Mouse (Mus musculus) intestine, embryonic 15.5 days (tissue): ENCODE data around the gene Carns1. TPM values are rescaled to one million over a fixed set of nuclear protein-coding genes. Genes with fewer than 3 reads are reported as not detected.

Experiments used
- ATAC-seq: fragments of 200-750 bp; cut with Nextera tagmentation; 2 replicates; pipeline ENCODE4 v1.8.0; 2017; ENCODE audit warnings: moderate TSS enrichment, moderate library complexity
- H3K27ac ChIP-seq: fragments of 300-500 bp; sonication (generic); 2 replicates; pipeline ENCODE4 v1.5.1; 2015; ENCODE audit warnings: mild to moderate bottlenecking, inconsistent platforms
- H3K27me3 ChIP-seq: fragments of 300-500 bp; sonication (generic); replicated peaks from 2 replicates; pipeline ENCODE4 v1.6.1; 2015; ENCODE audit warnings: inconsistent platforms
- H3K36me3 ChIP-seq: fragments of 300-500 bp; sonication (generic); 2 replicates; pipeline ENCODE4 v1.6.1; 2015; ENCODE audit warnings: inconsistent platforms
- H3K4me1 ChIP-seq: fragments of 300-500 bp; sonication (generic); replicated peaks from 2 replicates; pipeline ENCODE4 v1.6.1; 2015; ENCODE audit warnings: inconsistent platforms
- H3K4me2 ChIP-seq: fragments of 300-500 bp; sonication (generic); replicated peaks from 2 replicates; pipeline ENCODE4 v1.6.1; 2015; ENCODE audit warnings: mild to moderate bottlenecking, inconsistent platforms
- H3K4me3 ChIP-seq: fragments of 300-500 bp; sonication (generic); replicated peaks from 2 replicates; pipeline ENCODE4 v1.5.1; 2015; ENCODE audit warnings: inconsistent platforms
- H3K9ac ChIP-seq: fragments of 300-500 bp; sonication (generic); 2 replicates; pipeline ENCODE4 v1.6.1; 2015; ENCODE audit warnings: inconsistent platforms
- H3K9me3 ChIP-seq: fragments of 300-500 bp; sonication (generic); 2 replicates; pipeline ENCODE4 v1.6.1; 2016; ENCODE audit warnings: inconsistent platforms
- WGBS: fragments of 180-500 bp; shearing (Covaris S2); methylation state at CpG from one replicate; pipeline ENCODE4 v1.1.7; 2015; 5-methylcytosine and 5-hydroxymethylcytosine counted together
- polyA plus RNA-seq: library from polyadenylated mRNA; unstranded; fragments of >200 nt; fragmentation: Nextera tagmentation; extraction: Ambion mirVana; gene quantifications from 2 replicates; pipeline ENCODE4 v1.2.1, GENCODE M21; 2015

Gene Carns1
- polyA plus RNA-seq, 1 experiment from 2014 or later = 1.7 TPM

DNA sequence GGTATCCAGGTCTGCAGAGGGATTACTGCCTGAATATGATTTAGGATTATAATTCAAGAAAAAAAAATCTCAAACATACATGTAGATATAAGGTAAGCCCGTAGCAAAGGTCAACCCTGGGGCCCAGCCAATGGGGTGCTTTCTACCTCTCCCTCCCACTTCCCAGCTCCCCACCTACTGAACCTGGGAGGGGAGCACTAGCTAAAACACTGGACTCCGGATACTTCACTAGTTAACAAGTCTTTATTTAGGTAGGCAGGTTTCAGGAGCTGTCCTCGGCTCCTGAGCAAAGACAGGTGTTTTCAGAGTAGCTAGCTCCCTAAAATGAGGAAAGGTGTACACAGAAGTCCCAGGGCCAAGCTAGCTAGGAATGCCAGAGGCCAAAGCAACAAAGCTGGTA is 11.2 kb downstream of the Carns1 start:
- Histone ChIP-seq H3K27me3 (no peaks in the 10 kb centered on the region), H3K4me1 (peaks cover 10% of the 10 kb centered on the region), H3K4me2 (peak overlapping the region; percentile 87; the same call in 1 of the 2 replicates), H3K4me3 (no peak overlapping the region), H3K9me3 (no peaks in the 10 kb centered on the region), H3K9ac (no peak overlapping the region), H3K36me3 (peaks cover 4% of the 10 kb centered on the region), H3K27ac (no peak overlapping the region)
- ATAC-seq = no peak
- WGBS = 75% methylated on average over 3 of the region's 3 CpGs

DNA sequence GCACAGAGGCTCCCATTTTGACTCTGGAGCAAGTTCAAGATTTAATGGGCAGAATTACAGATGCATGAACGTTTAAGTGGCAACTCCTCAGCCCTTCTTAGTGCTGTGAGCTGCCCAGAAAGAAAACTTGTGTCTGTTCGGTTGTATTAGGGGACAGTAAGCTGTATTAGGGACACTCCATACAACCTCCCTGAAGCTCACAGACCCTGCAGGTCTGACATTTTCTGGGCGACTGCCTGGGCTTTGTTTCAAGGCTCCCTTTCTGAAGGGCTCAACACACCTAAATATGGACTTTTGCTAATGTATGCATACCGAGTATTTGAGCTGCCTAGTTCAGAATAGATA is 11.8 kb downstream of the Carns1 start:
- Histone ChIP-seq H3K4me2 (peak overlapping the region; percentile 87), H3K27me3 (no peaks in the 10 kb centered on the region), H3K4me3 (peak overlapping the region; percentile 77), H3K36me3 (peaks cover 10% of the 10 kb centered on the region), H3K9me3 (no peaks in the 10 kb centered on the region), H3K9ac (peak overlapping the region; percentile 37), H3K4me1 (peaks cover 10% of the 10 kb centered on the region), H3K27ac (peak overlapping the region; percentile 64; the same call in 1 of the 2 replicates)
- WGBS = 34% methylated on average over 4 of the region's 4 CpGs
- ATAC-seq = peak; percentile 34

DNA sequence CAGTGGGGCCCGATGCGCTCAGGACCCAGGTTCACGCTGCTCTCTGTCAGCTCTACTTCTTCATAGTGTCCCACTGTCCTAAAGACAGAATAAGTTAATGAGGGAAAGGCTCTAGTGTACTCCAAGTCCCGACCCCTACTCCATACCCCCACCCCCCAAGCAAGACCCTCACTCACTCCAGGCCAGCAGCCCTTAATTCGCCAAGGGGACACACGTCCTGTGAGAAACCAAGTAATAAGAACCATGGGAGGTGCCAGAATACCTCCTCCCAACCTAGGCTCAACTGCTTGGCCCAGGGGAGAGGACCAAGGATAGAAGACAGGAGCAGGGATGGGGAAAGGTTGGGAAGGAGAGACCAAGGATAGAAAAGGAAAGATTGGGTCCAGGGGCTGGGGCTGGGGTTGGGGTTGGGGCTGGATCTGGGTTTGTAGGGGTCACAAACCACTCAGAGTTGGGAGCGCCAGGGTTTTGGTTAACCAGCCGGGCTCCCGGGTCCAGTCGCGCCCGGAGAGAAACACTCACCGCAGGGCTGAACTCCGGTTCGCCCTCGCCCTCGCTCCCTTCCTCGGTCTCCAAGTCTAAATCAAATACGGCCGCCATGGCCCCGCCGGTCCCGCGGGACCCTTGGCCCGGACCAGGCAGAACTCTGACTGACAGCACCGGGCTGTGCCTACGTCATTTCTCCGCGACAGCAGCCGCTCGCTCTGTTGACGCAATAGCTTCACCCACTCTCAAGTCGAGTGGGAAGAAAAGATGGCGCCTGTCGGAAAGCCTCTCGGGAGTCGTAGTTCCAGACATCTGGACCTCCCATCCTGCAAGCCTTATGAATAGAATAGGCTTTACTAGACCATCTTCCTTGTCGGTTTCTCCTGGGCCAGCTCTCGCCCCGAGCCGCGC is 12.4 kb downstream of the Carns1 start, which contains the start of gene Rps6kb2:
Gene Rps6kb2, minus strand, starts transcription at position 709 of the 897 bp plus-strand sequence.
- 6% methylated on average over 42 of the region's 42 CpGs for WGBS
- ATAC-seq = peak; percentile 90

DNA sequence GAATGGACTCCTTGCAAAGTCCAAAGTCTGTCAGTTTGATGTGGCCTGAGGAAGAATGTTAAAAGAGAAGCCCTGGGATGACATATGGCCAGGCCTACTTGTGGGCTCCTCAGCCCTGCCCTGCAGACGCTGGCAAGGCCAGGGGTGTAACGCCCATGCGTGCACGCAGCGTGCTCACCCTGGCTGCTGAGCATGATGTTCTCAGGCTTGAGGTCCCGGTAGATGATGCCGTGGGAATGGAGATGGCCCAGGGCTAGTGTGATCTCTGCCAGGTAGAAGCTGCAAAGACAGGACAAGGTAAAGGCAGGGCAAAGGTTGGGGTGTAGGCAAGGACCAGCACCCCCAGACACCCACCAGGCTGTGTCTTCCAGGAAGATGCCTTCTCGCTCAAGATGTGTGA is 16.2 kb downstream of the Carns1 start:
- no peak overlapping the region for H3K9ac ChIP-seq
- no peaks in the 10 kb centered on the region for H3K9me3 ChIP-seq
- peaks cover 16% of the 10 kb centered on the region for H3K36me3 ChIP-seq
- no peak for ATAC-seq
- H3K4me3 ChIP-seq = no peak overlapping the region
- WGBS = 92% methylated on average over 8 of the region's 8 CpGs
- no peaks in the 10 kb centered on the region for H3K27me3 ChIP-seq
- no peak overlapping the region for H3K27ac ChIP-seq
- H3K4me2 ChIP-seq = no peak overlapping the region
- H3K4me1 ChIP-seq = peaks cover 10% of the 10 kb centered on the region

More for the DNA sequence above, 12.4 kb downstream of the Carns1 start, which contains the start of gene Rps6kb2:
- H3K27me3 ChIP-seq = no peaks in the 10 kb centered on the region
- peak within 1 kb of the TSS; percentile 87 for H3K4me2 ChIP-seq
- H3K4me1 ChIP-seq = peaks cover 10% of the 10 kb centered on the region
- peak within 1 kb of the TSS; percentile 77 for H3K4me3 ChIP-seq
- H3K9ac ChIP-seq = peak within 1 kb of the TSS; percentile 72
- no peaks in the 10 kb centered on the region for H3K9me3 ChIP-seq
- H3K36me3 ChIP-seq = peaks cover 10% of the 10 kb centered on the region
- H3K27ac ChIP-seq = peak within 1 kb of the TSS; percentile 64; the same call in 1 of the 2 replicates

DNA sequence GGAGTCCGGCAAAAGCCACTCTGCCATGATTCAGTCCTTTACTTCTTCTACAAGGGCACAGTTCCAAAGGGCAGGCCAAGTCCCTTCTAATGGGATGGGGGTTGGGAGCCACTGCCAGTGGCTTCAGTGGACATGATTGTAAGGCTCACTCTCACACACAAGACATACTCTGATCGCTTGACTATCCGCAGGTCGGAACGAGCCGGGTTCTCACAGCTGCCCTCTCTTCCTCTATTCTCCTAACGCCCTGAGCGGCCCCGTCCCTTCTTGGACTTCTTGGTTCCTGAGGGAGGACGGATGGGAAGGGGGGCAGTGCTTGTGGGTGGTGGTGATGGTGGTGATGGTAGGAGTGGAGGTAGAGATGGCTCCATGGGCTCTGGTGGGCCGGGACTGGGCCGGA is 18.5 kb downstream of the Carns1 start:
- Histone ChIP-seq H3K36me3 (peaks cover 18% of the 10 kb centered on the region), H3K9ac (no peak overlapping the region), H3K27ac (no peak overlapping the region), H3K9me3 (no peaks in the 10 kb centered on the region), H3K4me2 (no peak overlapping the region), H3K4me3 (no peak overlapping the region), H3K4me1 (no peaks in the 10 kb centered on the region), H3K27me3 (no peaks in the 10 kb centered on the region)
- no peak for ATAC-seq
- WGBS = 90% methylated on average over 12 of the region's 12 CpGs

DNA sequence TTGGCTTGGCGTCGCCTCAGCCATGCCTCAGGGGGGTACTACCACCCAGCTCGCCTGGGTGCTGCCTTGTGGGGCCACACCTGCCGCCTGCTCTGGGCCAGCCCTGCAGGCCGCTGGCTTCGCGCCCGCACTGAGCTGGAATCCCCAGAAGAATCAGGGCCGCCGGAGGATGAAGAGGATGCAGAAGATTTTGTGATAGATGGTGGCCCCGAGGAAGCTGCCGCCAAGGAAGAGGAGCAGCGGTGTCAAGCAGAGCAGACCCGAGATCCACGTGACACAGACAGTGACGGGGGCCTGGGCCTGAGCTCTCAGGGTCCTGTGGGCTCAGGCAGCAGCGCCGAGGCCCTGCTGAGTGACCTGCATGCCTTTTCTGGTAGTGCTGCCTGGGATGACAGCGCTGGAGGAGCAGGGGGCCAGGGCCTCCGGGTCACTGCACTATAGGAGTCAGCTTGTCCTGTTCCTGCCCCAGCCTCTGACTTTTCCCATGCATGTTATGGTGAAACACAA is 19.2 kb downstream of the Carns1 start:
- peaks cover 19% of the 10 kb centered on the region for H3K36me3 ChIP-seq
- no peaks in the 10 kb centered on the region for H3K27me3 ChIP-seq
- no peak overlapping the region for H3K9ac ChIP-seq
- WGBS = 76% methylated on average over 20 of the region's 20 CpGs
- no peaks in the 10 kb centered on the region for H3K9me3 ChIP-seq
- H3K27ac ChIP-seq = no peak overlapping the region
- ATAC-seq = no peak
- no peak overlapping the region for H3K4me3 ChIP-seq
- no peaks in the 10 kb centered on the region for H3K4me1 ChIP-seq
- no peak overlapping the region for H3K4me2 ChIP-seq

DNA sequence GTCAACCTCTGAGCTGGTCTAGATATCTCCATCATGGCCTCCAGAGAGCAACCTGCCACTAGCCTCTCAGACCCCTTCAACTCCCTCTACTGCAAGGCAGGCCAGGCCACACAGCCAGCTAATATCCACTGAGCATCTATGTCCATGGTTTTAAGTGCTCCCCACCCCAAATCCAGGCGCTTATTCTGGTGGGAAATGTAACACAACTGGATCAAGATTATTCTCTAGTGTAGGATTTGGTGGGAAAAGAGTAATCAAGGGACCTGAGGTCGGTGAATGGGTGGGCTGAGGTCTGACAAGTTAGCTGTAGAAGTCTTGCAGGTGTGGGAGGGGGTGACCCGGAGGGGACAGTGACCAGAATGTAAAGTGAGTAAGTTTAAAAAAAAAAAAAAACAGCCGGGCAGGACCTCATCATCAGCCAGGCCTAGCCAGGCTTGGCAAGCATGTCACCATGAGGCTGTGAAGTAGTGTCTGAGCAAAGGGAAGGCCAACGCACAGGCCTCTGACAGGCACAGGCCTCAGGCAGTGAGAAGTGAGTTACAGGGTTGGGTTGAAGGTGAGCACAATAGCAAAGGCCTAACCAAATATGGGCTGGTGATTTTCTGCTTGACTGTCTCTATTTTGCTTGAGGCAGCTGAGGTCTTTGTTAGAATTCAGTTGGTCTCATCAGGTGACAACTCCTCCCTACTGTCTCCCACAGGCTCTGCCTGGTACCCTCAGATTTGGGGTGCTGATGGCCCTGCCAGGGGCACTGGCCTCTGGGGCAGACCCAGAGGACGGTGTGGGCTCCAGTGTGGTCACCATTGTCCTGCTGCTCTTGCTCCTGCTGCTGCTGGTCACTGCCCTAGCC is 19.8 kb downstream of the Carns1 start:
- H3K27ac ChIP-seq = no peak overlapping the region
- 81% methylated on average over 6 of the region's 6 CpGs for WGBS
- H3K4me1 ChIP-seq = no peaks in the 10 kb centered on the region; the same call in 1 of the 2 replicates
- no peak overlapping the region for H3K4me2 ChIP-seq
- no peaks in the 10 kb centered on the region for H3K27me3 ChIP-seq
- no peak overlapping the region for H3K4me3 ChIP-seq
- H3K9ac ChIP-seq = no peak overlapping the region
- no peak for ATAC-seq
- H3K9me3 ChIP-seq = no peaks in the 10 kb centered on the region
- peaks cover 25% of the 10 kb centered on the region for H3K36me3 ChIP-seq

DNA sequence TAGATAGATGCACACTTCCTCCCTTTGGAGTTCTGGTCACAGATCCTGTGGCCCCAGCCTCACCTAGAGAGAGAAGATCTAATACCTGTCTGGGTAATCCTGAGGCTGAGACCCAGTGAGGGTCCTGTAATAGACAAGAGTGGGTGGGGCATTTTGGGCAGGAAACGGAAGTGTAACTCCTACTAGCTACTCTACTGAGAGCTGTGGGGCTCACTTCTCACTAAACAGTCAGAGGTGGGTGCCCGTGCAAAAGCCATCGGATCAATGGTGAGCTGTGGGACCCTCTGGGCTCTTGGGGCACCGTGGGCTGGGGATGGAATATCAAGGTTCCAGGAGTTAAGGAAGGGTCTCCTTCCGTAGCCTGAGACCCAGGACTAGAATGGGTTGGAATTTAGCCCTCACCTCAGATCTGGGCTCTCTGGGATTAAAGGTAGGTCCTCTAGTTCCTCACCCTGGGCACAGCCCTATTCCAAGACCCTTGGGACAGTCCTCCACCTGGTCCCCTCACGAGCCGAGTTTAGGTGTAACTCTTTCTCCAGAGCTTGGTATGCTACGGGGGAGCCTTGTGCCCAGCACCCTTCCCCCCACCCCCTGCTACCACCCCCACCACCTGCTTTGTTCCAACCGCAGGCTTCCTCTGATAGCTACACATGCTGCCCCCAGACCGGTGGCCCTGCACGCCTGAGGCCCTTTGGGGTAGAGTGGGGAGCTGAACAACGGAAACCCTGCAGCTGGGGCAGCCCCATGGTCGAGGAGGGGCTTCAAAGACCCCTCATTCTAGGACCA is 20.6 kb downstream of the Carns1 start:
- H3K36me3 ChIP-seq = peaks cover 25% of the 10 kb centered on the region
- no peak overlapping the region for H3K4me2 ChIP-seq
- WGBS = 73% methylated on average over 13 of the region's 13 CpGs
- no peak overlapping the region for H3K27ac ChIP-seq
- no peak overlapping the region for H3K4me3 ChIP-seq
- H3K9ac ChIP-seq = no peak overlapping the region
- H3K9me3 ChIP-seq = no peaks in the 10 kb centered on the region
- H3K27me3 ChIP-seq = no peaks in the 10 kb centered on the region
- peaks cover 5% of the 10 kb centered on the region for H3K4me1 ChIP-seq
- no peak for ATAC-seq

DNA sequence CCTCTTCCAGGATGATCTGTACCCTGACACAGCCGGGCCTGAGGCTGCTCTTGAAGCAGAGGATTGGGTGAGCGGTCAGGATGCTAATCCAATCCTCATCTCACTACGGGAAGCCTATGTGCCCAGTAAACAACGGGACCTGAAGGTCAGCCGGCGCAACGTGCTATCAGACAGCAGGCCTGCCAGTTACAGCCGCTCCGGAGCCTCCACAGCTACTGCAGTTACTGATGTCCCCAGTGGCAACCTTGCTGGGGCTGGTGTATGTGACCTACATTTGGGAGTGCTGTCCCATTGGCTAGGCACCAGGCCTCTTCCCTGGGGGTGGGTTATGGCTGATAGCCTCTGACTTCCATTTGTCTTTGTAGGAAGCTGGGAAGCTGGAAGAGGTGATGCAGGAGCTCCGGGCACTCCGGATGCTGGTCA is 22.0 kb downstream of the Carns1 start, which contains the start of gene Ptprcap:
Gene Ptprcap, plus strand, starts transcription at position 373 of the 423 bp plus-strand sequence.
- H3K36me3 ChIP-seq = peaks cover 15% of the 10 kb centered on the region
- no peak within 1 kb of the TSS for H3K27ac ChIP-seq

DNA sequence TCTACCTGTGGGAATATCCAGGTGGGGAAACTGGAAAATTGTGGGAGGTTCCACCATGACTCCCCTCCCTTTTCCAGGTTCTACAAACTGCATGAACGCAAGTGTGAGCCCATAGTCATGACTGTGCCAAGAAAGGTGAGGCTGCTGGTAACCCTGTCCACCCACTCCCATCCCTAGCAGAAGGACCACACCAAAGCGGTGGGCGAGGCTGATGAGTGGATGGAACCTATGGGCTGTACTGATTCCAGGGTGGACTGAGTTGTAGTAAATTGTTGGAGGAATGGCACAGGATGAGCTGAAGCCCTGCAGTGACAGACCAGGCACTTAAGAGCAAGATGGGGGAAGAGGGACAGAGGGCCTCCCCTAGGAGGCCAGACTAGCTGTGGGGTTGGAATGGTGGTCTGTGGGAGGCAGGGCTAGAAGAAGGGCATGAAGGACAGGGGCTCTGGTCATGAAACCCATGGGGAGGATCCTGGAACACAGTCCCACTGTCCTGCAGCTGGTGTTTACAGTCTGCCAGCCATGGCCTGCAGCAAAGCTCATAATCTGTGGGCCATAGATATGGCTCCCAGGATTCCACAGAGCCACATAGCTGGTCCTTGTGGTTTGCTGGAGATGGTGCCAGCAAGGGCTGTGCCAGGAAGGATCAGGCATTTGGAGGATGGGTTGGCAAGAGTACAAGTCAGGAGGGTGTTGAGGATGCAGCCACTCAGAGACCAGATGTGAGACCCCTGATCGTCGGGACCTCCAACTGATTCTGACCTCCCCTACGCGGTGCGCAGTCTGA is 22.6 kb downstream of the Carns1 start:
- H3K36me3 ChIP-seq = peaks cover 15% of the 10 kb centered on the region
- H3K27me3 ChIP-seq = no peaks in the 10 kb centered on the region
- ATAC-seq = no peak
- 85% methylated on average over 8 of the region's 8 CpGs for WGBS
- peaks cover 16% of the 10 kb centered on the region for H3K4me1 ChIP-seq
- no peaks in the 10 kb centered on the region for H3K9me3 ChIP-seq
- no peak overlapping the region for H3K4me2 ChIP-seq
- H3K9ac ChIP-seq = no peak overlapping the region
- no peak overlapping the region for H3K4me3 ChIP-seq
- no peak overlapping the region for H3K27ac ChIP-seq

More for the DNA sequence above, 22.0 kb downstream of the Carns1 start, which contains the start of gene Ptprcap:
- H3K9me3 ChIP-seq = no peaks in the 10 kb centered on the region
- no peak within 1 kb of the TSS for H3K4me3 ChIP-seq
- no peak within 1 kb of the TSS for H3K4me2 ChIP-seq
- no peak for ATAC-seq
- H3K4me1 ChIP-seq = peaks cover 12% of the 10 kb centered on the region
- H3K9ac ChIP-seq = no peak within 1 kb of the TSS
- H3K27me3 ChIP-seq = no peaks in the 10 kb centered on the region
- WGBS = 66% methylated on average over 11 of the region's 11 CpGs

DNA sequence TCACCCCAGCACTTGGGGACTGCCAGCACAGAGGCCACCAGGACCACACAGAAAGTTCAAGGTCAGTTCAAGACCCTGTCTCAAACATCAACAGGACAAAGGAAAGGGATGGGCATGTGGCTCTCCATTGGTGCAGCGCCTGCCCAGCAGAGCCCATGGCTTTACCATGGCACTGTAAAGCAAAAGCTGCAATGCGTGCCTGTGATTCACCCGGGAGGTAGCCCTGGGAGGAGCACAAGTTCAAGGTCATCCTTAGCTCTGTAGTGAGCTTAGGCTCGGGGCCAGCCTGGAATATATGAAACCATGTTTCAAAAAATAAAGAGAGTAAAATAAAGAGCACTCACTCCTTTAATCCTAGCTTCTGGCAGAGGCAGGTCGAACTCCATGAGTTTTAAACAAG is 23.4 kb downstream of the Carns1 start:
- Histone ChIP-seq H3K4me3 (no peak overlapping the region), H3K27me3 (no peaks in the 10 kb centered on the region), H3K9ac (no peak overlapping the region), H3K36me3 (peaks cover 9% of the 10 kb centered on the region), H3K4me2 (no peak overlapping the region), H3K4me1 (peaks cover 18% of the 10 kb centered on the region), H3K9me3 (no peaks in the 10 kb centered on the region), H3K27ac (no peak overlapping the region)
- 88% methylated on average over 5 of the region's 5 CpGs for WGBS
- no peak for ATAC-seq
